Mouse (Mus musculus): ENCODE results near the gene Nupr1.
"Not testable (repeated sequence)": the region's sequence is repeated elsewhere in the genome, so short reads cannot be mapped to it uniquely, and the experiment has no call there.

Nupr1 gene

DNA sequence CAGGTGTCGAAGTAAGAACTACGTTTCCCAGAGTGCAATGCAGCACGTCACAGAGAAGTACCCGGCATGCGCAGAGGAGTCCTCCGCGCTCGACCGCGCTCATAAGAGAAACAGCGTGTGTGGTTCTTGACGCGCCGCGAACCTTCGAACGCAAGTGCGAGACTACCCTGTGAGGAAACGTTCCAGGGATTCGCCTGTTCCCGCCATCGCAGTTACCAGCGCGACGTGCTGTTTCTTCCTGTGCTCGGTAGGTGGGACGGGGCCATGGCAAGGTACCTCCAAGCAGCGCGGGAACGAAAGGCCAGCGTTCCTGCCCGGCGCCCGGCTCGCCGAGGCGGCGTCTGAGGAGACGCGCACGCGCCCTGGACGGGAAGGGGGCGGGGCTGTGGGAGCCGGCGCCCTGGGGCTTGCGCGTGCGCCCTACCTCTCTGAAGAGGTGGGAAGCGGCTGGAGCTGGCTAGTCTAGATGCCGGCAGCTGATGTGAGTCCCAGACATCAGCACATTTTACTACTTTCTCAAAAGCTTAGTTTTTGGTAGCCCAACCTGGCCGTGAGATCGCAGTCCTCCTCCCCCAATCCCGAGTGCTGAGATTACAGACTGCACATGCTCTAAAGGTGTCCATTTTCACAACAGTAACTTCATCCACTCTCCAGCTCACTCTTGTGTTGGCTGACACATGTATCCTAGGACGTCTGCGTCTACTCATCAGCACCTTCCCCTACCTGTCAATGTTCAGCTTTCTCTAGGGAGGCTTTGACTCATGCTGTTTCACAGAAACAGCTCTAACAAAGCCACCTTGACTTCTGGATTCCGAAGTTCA lies 18.8 kb upstream of the Nupr1 start, which contains the start of gene Sgf29:
Gene Sgf29, plus strand, starts transcription at position 79 of the 821 bp plus-strand sequence.
- H3K27me3 ChIP-seq (ENCODE audit: insufficient read depth, low read length): no peaks in the 10 kb centered on the region
- H3K9me3 ChIP-seq (ENCODE audit: low read length): no peaks in the 10 kb centered on the region
- TF ChIP-seq CTCF (conservative IDR thresholded peaks at IDR 0.05; ENCODE audit: low read length) (no peak), NANOG (IDR thresholded peaks at IDR 0.05; ENCODE audit: borderline replicate concordance, low read length) (no peak), POU5F1 (IDR thresholded peaks at IDR 0.05; ENCODE audit: borderline replicate concordance, low read length) (no peak)
- 0 out of 2 replicates have a peak, but pooled peaks cover 4% of the 10 kb centered on the region for H3K36me3 ChIP-seq (ENCODE audit: insufficient read depth, low read length)
- peaks cover 37% of the 10 kb centered on the region for H3K4me1 ChIP-seq (replicated peaks; ENCODE audit: low read depth, low read length)
- peak within 1 kb of the TSS; percentile 88 for H3K4me3 ChIP-seq (replicated peaks; ENCODE audit: low read length)

DNA sequence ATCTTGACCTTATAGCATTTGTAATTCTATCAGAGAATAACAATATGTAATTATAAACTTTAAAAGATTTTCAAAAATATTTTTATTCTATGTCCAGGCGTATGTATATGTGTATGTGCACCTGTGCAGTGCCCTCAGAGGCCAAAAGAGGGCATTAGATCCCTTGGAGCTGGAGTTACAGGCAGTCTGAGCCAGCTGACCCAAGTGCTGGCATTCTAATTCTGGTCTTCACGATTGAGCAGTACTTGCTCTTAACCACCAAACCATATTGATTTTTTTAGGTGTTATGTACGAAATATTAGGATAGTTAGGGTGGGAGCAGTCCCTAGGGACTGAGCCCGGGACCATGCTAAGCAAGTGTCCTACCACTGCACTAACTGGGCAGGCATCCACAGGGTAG lies 17.8 kb upstream of the Nupr1 start:
- H3K9me3 ChIP-seq (ENCODE audit: low read length): no peaks in the 10 kb centered on the region
- H3K36me3 ChIP-seq (ENCODE audit: insufficient read depth, low read length): 0 out of 2 replicates have a peak, but pooled peaks cover 4% of the 10 kb centered on the region
- TF ChIP-seq POU5F1 (IDR thresholded peaks at IDR 0.05; ENCODE audit: borderline replicate concordance, low read length) (no peak), NANOG (IDR thresholded peaks at IDR 0.05; ENCODE audit: borderline replicate concordance, low read length) (no peak), CTCF (conservative IDR thresholded peaks at IDR 0.05; ENCODE audit: low read length) (peak; percentile 78)
- no peaks in the 10 kb centered on the region for H3K27me3 ChIP-seq (ENCODE audit: insufficient read depth, low read length)
- H3K4me3 ChIP-seq (replicated peaks; ENCODE audit: low read length): peak overlapping the region; percentile 88
- H3K4me1 ChIP-seq (replicated peaks; ENCODE audit: low read depth, low read length): peaks cover 47% of the 10 kb centered on the region

DNA sequence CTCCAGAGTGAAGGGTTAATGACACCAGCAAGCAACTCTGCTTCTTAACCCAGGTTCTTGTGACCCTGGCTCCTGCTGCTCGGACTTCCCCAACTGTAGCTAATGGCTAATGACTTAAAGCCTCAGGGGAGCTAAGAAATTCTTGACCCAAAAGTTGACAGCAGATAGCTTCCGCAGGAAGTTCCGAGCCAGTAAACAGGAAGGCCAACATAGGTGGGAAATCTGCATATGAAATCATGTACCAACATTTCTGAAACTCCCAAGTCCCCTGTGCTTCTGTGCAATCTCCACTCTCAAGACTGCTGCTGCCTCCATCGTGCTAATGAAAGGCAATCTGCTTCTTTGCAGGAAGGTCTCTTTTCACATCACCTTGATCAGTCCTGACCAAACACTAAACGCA lies 15.0 kb upstream of the Nupr1 start:
- Histone ChIP-seq H3K4me1 (replicated peaks; ENCODE audit: low read depth, low read length) (peaks cover 53% of the 10 kb centered on the region), H3K27me3 (ENCODE audit: insufficient read depth, low read length) (no peaks in the 10 kb centered on the region), H3K4me3 (replicated peaks; ENCODE audit: low read length) (no peak overlapping the region), H3K36me3 (ENCODE audit: insufficient read depth, low read length) (0 out of 2 replicates have a peak, but pooled peaks cover under 1% of the 10 kb centered on the region), H3K9me3 (ENCODE audit: low read length) (no peaks in the 10 kb centered on the region)
- TF ChIP-seq POU5F1 (IDR thresholded peaks at IDR 0.05; ENCODE audit: borderline replicate concordance, low read length): no peak
- TF ChIP-seq CTCF (conservative IDR thresholded peaks at IDR 0.05; ENCODE audit: low read length): no peak
- no peak for TF ChIP-seq NANOG (IDR thresholded peaks at IDR 0.05; ENCODE audit: borderline replicate concordance, low read length)

GRCm38 (mm10) chr7:126644914-126645313 lies 14.3 kb upstream of the Nupr1 start:
- Histone ChIP-seq H3K36me3 (ENCODE audit: insufficient read depth, low read length) (no peaks in the 10 kb centered on the region), H3K27me3 (ENCODE audit: insufficient read depth, low read length) (no peaks in the 10 kb centered on the region), H3K4me3 (replicated peaks; ENCODE audit: low read length) (no peak overlapping the region), H3K4me1 (replicated peaks; ENCODE audit: low read depth, low read length) (peaks cover 47% of the 10 kb centered on the region), H3K9me3 (ENCODE audit: low read length) (no peaks in the 10 kb centered on the region)
- no peak for TF ChIP-seq NANOG (IDR thresholded peaks at IDR 0.05; ENCODE audit: borderline replicate concordance, low read length)
- TF ChIP-seq CTCF (conservative IDR thresholded peaks at IDR 0.05; ENCODE audit: low read length): no peak
- no peak for TF ChIP-seq POU5F1 (IDR thresholded peaks at IDR 0.05; ENCODE audit: borderline replicate concordance, low read length)

DNA sequence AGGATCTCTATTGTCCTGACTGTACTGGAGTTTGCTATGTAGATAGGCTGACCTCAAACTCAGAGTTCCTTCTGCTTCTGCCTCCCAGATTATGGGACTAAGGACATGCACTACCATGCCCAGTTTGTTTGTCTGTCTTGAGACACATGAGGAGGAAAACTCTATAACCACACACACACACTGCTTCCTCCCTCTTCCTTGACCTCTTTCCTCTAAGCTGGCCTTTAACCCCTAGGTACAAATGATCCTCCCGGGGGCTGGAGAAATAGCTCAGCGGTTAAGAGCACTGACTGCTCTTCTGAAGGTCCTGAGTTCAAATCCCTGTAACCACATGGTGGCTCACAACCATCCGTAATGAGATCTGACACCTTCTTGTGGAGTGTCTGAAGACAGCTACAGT lies 13.7 kb upstream of the Nupr1 start:
- no peaks in the 10 kb centered on the region for H3K9me3 ChIP-seq (ENCODE audit: low read length)
- no peak overlapping the region for H3K4me3 ChIP-seq (replicated peaks; ENCODE audit: low read length)
- H3K4me1 ChIP-seq (replicated peaks; ENCODE audit: low read depth, low read length): peaks cover 43% of the 10 kb centered on the region
- no peaks in the 10 kb centered on the region for H3K27me3 ChIP-seq (ENCODE audit: insufficient read depth, low read length)
- H3K36me3 ChIP-seq (ENCODE audit: insufficient read depth, low read length): no peaks in the 10 kb centered on the region
- TF ChIP-seq NANOG (IDR thresholded peaks at IDR 0.05; ENCODE audit: borderline replicate concordance, low read length) (no peak), POU5F1 (IDR thresholded peaks at IDR 0.05; ENCODE audit: borderline replicate concordance, low read length) (no peak), CTCF (conservative IDR thresholded peaks at IDR 0.05; ENCODE audit: low read length) (no peak)

DNA sequence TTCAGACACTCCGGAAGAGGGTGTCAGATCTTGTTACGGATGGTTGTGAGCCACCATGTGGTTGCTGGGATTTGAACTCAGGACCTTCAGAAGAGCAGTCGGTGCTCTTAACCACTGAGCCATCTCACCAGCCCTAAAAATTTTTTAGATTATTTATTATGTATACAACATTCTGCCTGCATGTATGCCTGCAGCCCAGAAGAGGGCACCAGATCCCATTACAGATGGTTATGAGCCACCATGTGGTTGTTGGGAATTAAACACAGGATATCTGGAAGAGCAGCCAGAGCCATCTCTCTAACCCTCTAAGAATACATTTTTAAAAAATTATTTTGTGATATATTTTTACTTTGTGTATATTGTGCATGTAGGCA lies 12.6 kb upstream of the Nupr1 start:
- peaks cover 37% of the 10 kb centered on the region for H3K4me1 ChIP-seq (replicated peaks; ENCODE audit: low read depth, low read length)
- not testable (repeated sequence) for H3K36me3 ChIP-seq (ENCODE audit: insufficient read depth, low read length); H3K27me3 ChIP-seq (ENCODE audit: insufficient read depth, low read length); H3K9me3 ChIP-seq (ENCODE audit: low read length); H3K4me3 ChIP-seq (replicated peaks; ENCODE audit: low read length)
- peak; percentile 48 for TF ChIP-seq CTCF (conservative IDR thresholded peaks at IDR 0.05; ENCODE audit: low read length)

DNA sequence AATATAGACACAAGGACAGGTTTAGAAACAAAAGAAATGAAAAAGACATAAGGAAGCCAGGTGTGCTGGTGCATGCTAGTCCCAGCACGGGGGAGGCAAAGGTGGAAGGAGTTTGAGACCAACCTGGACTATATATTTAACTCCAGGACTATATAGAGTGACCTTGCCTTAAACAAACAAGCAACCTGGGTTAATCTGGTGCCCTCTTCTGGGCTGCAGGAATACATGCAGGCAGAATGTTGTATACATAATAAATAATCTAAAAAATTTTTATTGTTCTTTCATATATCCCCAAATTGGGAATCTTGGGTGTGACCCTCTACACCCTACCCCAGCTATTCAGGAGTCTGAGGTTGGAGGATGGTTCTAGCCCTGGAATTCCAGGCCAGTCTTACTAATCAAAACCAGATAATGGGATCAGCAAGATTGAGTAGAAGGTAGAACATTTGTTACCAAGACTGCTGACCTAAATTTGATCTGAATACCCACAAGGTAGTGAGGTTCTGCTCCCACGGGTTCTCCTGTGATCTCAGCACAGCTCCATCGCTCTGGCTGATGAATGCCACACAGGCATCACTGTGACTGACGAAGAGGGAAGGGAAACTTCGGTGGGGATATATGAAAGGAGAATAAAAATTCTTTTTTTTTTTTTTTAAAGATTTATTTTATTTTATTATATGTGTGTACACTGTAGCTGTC lies 12.0 kb upstream of the Nupr1 start:
- H3K36me3 ChIP-seq (ENCODE audit: insufficient read depth, low read length): no peaks in the 10 kb centered on the region

DNA sequence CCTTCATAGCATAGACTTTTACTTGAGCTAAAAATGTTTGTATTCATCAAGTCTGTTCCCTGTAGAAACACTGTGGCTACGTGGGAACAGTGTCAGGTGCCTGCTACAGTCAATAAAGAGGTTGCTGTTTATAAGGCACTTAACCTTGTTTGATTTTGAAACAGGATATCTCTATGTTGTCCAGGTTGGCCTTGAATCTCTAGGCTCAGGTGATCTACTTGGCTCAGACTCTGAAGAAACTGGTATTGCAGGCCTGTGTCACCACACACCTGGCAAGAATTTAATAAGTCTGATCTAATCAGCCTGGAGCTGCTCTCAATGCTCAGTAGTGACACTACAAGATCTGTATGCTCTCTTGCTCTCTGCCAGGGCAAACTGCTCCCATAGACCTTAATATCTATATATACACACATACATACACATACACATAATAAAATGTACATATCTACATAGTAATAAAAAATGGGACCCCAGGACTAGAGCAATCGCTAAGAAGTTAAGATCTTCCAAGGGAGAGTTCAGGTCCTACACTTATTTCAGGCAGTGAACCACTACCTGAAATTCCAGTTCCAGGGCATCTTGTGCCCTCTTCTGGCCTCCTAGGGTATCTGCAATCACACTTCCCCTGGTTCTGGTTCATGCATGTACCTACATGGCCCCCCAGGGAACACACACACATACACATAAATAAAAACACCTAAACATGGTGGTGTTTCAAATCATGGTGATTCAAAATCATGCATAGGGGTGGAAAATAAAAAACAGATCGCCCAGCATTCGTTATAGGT lies 6.3 kb upstream of the Nupr1 start:
- H3K4me3 ChIP-seq (replicated peaks; ENCODE audit: low read length): no peak overlapping the region
- no peaks in the 10 kb centered on the region for H3K36me3 ChIP-seq (ENCODE audit: insufficient read depth, low read length)
- no peaks in the 10 kb centered on the region for H3K9me3 ChIP-seq (ENCODE audit: low read length)
- peaks cover 38% of the 10 kb centered on the region for H3K4me1 ChIP-seq (replicated peaks; ENCODE audit: low read depth, low read length)
- H3K27me3 ChIP-seq (ENCODE audit: insufficient read depth, low read length): no peaks in the 10 kb centered on the region
- TF ChIP-seq POU5F1 (IDR thresholded peaks at IDR 0.05; ENCODE audit: borderline replicate concordance, low read length) (no peak), CTCF (conservative IDR thresholded peaks at IDR 0.05; ENCODE audit: low read length) (peak; percentile 75)

More for the DNA sequence above, 12.0 kb upstream of the Nupr1 start:
- no peak; the same call in 1 of the 2 replicates for TF ChIP-seq CTCF (conservative IDR thresholded peaks at IDR 0.05; ENCODE audit: low read length)
- TF ChIP-seq NANOG (IDR thresholded peaks at IDR 0.05; ENCODE audit: borderline replicate concordance, low read length): no peak
- no peak for TF ChIP-seq POU5F1 (IDR thresholded peaks at IDR 0.05; ENCODE audit: borderline replicate concordance, low read length)
- no peaks in the 10 kb centered on the region for H3K9me3 ChIP-seq (ENCODE audit: low read length)
- H3K4me1 ChIP-seq (replicated peaks; ENCODE audit: low read depth, low read length): peaks cover 37% of the 10 kb centered on the region
- no peaks in the 10 kb centered on the region for H3K27me3 ChIP-seq (ENCODE audit: insufficient read depth, low read length)
- no peak overlapping the region for H3K4me3 ChIP-seq (replicated peaks; ENCODE audit: low read length)
